Mouse (Mus musculus) liver, embryonic 12.5 days (tissue): ENCODE data around the gene Ccdc38. TPM values are rescaled to one million over a fixed set of nuclear protein-coding genes. Genes with fewer than 3 reads are reported as not detected.

ENCODE experiments used
- ATAC-seq: fragments of 200-750 bp; cut with Nextera tagmentation; 2 replicates; pipeline ENCODE4 v1.8.0; 2017; ENCODE audit warnings: moderate number of reproducible peaks, mild to moderate bottlenecking, moderate library complexity
- H3K27ac ChIP-seq: fragments of 300-500 bp; sonication (generic); 2 replicates; pipeline ENCODE4 v1.5.1; 2016; ENCODE audit warnings: mild to moderate bottlenecking
- H3K27me3 ChIP-seq: fragments of 300-500 bp; sonication (generic); replicated peaks from 2 replicates; pipeline ENCODE4 v1.6.1; 2016; ENCODE audit warnings: mild to moderate bottlenecking, moderate library complexity
- H3K36me3 ChIP-seq: fragments of 300-500 bp; sonication (generic); 2 replicates; pipeline ENCODE4 v1.6.1; 2016; ENCODE audit warnings: mild to moderate bottlenecking, moderate library complexity
- H3K4me1 ChIP-seq: fragments of 300-500 bp; sonication (generic); 2 replicates; pipeline ENCODE4 v1.6.1; 2016
- H3K4me2 ChIP-seq: fragments of 300-500 bp; sonication (generic); 2 replicates; pipeline ENCODE4 v1.6.1; 2016; ENCODE audit warnings: mild to moderate bottlenecking, moderate library complexity
- H3K4me3 ChIP-seq: fragments of 300-500 bp; sonication (generic); 2 replicates; pipeline ENCODE4 v1.5.1; 2016; ENCODE audit warnings: mild to moderate bottlenecking, moderate library complexity
- H3K9ac ChIP-seq: fragments of 300-500 bp; sonication (generic); 2 replicates; pipeline ENCODE4 v1.6.1; 2016; ENCODE audit warnings: mild to moderate bottlenecking, moderate library complexity
- H3K9me3 ChIP-seq: fragments of 300-500 bp; sonication (generic); replicated peaks from 2 replicates; pipeline ENCODE4 v1.6.1; 2016; ENCODE audit warnings: mild to moderate bottlenecking, moderate library complexity
- WGBS: fragments of 180-500 bp; shearing (Covaris S2); methylation state at CpG from one replicate; pipeline ENCODE4 v1.1.7; 2016; ENCODE audit not compliant: insufficient replicate concordance; 5-methylcytosine and 5-hydroxymethylcytosine counted together
- polyA plus RNA-seq: library from polyadenylated mRNA; unstranded; fragments of >200 nt; fragmentation: Nextera tagmentation; extraction: Ambion mirVana; gene quantifications from 2 replicates; pipeline ENCODE4 v1.2.1, GENCODE M21; 2016

The Ccdc38 gene
- 0.14 and 0.29 TPM in 2 replicates for polyA plus RNA-seq

DNA sequence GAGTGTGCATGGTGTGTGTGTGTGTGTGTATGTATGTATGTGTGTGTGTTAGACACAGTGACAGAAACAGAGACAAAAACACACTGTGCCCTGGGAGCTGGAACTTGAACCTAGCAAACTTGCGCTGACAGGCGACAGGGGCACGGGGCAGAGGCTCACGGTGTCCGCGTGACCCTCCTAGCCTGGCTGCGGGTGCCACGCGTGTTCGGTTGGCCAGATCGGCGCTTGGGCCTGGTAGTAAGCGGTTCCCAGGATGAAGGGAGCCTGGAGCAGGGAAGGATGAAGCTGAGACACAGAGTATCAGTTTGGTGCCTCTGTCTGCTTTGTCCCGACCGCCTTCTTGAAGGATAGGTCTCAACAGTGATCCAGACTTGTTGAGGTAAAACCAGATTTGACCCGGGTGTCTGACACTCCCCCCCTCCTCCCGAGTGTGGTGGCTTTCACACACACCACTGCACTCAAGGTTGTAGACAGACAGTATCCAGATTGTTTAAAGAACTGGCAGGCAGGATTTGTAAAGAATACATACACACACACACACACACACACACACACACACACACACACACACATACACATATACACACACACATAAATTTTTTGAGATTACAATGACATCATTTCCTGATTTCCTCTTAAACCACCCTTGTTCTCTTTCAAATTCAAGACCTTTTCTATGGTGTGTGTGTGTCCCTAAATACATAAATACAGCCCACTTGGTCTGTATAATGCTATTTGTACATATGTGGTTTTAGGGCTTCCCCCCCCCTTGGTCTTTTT, at the start of gene Ccdc38:
TSS of gene Ccdc38 (plus strand) at position 202 of the 780 bp plus-strand sequence.
- peak within 1 kb of the TSS; percentile 49 for H3K9ac ChIP-seq
- H3K27me3 ChIP-seq: peaks cover 32% of the 10 kb centered on the region
- H3K4me3 ChIP-seq: peak within 1 kb of the TSS; percentile 50
- no peaks in the 10 kb centered on the region for H3K9me3 ChIP-seq
- ATAC-seq: peak; percentile 17; the same call in 1 of the 2 replicates
- peaks cover 20% of the 10 kb centered on the region for H3K4me1 ChIP-seq
- H3K4me2 ChIP-seq: peak within 1 kb of the TSS; percentile 73
- 50% methylated on average over 17 of the region's 17 CpGs for WGBS
- no peaks in the 10 kb centered on the region for H3K36me3 ChIP-seq
- H3K27ac ChIP-seq: 0 out of 2 replicates have a peak within 1 kb of the TSS, but pooled peaks have one; percentile 16

- Histone ChIP-seq H3K4me3 (no peak overlapping the region), H3K27ac (no peak overlapping the region), H3K4me2 (no peak overlapping the region), H3K27me3 (no peaks in the 10 kb centered on the region), H3K9me3 (no peaks in the 10 kb centered on the region), H3K9ac (no peak overlapping the region), H3K4me1 (no peaks in the 10 kb centered on the region), H3K36me3 (no peaks in the 10 kb centered on the region)
- 51% methylated on average over 10 of the region's 10 CpGs for WGBS
- no peak for ATAC-seq
Measured at GRCm38 (mm10) chr10:93500864-93501263, 39.6 kb upstream of the Ccdc38 start.

GRCm38 (mm10) chr10:93501346-93501745, 39.1 kb upstream of the Ccdc38 start:
- Histone ChIP-seq H3K9me3 (no peaks in the 10 kb centered on the region), H3K4me1 (no peaks in the 10 kb centered on the region), H3K36me3 (no peaks in the 10 kb centered on the region), H3K27ac (no peak overlapping the region), H3K9ac (no peak overlapping the region), H3K4me2 (no peak overlapping the region), H3K4me3 (no peak overlapping the region), H3K27me3 (no peaks in the 10 kb centered on the region)
- WGBS: 65% methylated on average over 10 of the region's 10 CpGs
- ATAC-seq: no peak

DNA sequence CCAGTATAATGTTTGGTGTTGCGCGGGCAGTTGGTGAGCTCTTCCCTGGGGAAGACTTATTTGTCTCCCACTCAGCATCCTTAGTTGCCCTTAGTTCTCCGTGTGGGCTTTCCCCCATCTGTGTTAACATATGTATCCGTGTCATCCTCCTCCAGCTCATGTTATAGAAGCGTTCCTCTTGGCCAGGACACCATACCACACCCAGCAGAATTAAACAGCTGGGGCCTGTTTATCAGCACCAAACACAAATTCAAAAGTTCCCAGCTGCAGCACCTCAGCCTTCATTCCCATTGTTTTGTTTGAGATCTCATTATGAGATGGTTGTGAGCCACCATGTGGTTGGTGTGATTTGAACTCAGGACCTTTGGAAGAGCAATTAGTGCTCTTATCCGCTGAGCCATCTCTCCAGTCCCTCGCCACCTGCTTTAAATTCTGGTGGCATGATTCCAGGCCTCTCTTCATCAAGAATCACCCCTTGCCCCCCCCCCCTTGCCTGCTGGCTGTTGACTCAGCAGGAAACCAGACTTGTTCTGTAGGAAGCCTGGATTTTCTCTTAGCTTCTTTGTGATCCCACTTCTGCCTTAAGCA, 32.0 kb upstream of the Ccdc38 start:
- Histone ChIP-seq H3K4me1 (no peaks in the 10 kb centered on the region), H3K4me3 (no peak overlapping the region), H3K9me3 (no peaks in the 10 kb centered on the region), H3K27ac (no peak overlapping the region), H3K9ac (no peak overlapping the region), H3K36me3 (no peaks in the 10 kb centered on the region), H3K4me2 (no peak overlapping the region), H3K27me3 (no peaks in the 10 kb centered on the region)
- ATAC-seq: no peak
- WGBS: 74% methylated on average over 7 of the region's 7 CpGs

DNA sequence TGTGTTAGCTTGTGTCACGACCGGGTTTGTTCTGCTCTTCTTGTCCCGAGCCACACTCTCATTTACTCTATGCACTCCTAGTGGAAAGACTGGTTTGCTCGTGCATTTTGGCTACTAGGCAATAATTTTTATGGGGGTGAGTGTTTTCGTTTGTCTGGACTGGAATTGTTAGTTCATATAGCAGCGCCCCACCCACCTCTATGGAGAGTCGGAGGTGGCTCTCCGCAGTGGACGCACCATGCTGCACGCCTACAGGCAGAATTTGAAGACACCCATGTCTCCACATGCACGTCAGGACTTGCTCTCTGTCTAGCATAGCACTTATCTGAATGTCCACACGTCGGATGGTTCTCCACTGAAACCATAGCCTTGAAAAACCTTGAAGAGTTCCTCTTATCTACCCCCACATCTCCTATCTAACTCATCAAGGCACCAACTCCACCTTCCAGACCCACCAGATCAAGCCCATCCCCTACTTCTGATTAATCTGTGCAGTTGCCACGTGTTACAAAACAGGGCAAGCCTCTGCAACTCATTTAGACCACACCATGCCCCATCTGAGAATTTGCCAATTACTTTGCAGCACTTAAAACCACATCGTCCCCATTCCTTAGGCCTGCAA, 30.8 kb upstream of the Ccdc38 start:
- Histone ChIP-seq H3K4me1 (no peaks in the 10 kb centered on the region), H3K9me3 (no peaks in the 10 kb centered on the region), H3K27me3 (no peaks in the 10 kb centered on the region), H3K27ac (no peak overlapping the region), H3K4me3 (no peak overlapping the region), H3K36me3 (no peaks in the 10 kb centered on the region), H3K9ac (no peak overlapping the region), H3K4me2 (no peak overlapping the region)
- ATAC-seq: no peak
- 73% methylated on average over 15 of the region's 15 CpGs for WGBS

DNA sequence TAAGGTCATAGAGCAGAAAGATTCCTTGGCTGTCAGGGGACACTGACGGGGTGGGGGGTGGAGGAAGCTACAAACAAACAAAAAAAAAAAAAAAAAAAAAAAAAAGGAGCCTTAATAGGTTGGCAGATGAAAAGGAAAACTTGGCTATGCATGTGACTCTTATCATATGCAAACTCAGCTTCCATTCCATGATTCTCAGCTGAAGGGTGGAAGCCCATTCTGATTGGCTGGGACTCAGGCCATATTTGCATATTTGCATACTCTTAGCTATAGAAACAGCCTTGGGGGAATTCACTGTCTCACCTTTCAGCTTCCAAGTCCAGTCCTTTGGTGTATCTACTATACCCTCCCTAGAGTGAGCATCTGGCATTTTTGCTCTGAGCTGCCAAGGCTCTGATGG, 25.0 kb upstream of the Ccdc38 start:
- Histone ChIP-seq H3K27ac (no peak overlapping the region), H3K36me3 (no peaks in the 10 kb centered on the region), H3K4me1 (no peaks in the 10 kb centered on the region), H3K27me3 (no peaks in the 10 kb centered on the region), H3K4me2 (no peak overlapping the region), H3K4me3 (no peak overlapping the region), H3K9me3 (no peaks in the 10 kb centered on the region), H3K9ac (no peak overlapping the region)
- no peak for ATAC-seq
- WGBS: 16% methylated on average over 1 of the region's 1 CpGs

DNA sequence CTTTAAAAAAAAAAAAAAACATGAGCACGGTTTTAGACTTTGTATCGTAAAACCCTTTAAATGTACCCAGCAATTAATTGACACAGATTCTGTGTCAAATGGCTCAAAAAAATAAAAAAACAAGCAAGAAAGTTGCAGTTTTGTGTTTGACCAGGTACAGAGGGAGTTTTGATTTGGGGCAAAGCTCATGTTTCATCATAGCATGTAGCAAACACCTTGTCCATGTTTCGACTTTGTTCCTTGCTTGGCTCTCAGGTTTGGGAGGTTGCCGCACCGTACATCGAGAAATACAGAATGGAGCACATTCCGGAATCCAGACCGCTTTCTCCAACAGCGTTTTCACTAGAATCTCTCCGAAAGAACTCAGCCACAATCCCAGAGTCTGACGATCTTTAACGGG, 24.5 kb upstream of the Ccdc38 start:
- Histone ChIP-seq H3K4me3 (no peak overlapping the region), H3K27me3 (no peaks in the 10 kb centered on the region), H3K9ac (no peak overlapping the region), H3K27ac (0 out of 2 replicates have a peak overlapping the region, but pooled peaks have one; percentile 45), H3K4me1 (no peaks in the 10 kb centered on the region), H3K9me3 (no peaks in the 10 kb centered on the region), H3K4me2 (no peak overlapping the region), H3K36me3 (no peaks in the 10 kb centered on the region)
- WGBS: 70% methylated on average over 12 of the region's 12 CpGs
- no peak for ATAC-seq

DNA sequence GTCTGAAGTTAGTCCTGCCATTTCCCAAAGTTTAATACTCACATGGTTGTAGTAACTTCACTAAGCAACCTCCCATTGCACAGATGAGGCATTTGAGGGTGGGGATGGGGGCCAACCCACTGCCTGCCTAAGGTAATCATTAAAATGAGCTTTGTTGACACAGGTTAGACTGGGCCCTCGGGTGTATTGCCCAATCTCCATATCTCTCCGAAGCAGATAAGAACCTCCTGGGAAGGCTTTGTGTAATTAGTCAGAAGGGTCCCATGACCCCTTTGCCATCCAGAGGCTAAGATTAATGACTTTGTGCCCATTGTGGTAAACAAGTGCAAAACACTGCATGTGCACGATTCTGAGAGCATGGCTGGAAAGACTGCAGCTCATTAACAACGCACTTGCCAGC, 22.7 kb upstream of the Ccdc38 start:
- ATAC-seq: peak; percentile 76
- H3K4me2 ChIP-seq: no peak overlapping the region
- no peaks in the 10 kb centered on the region for H3K36me3 ChIP-seq
- no peak overlapping the region for H3K27ac ChIP-seq
- no peaks in the 10 kb centered on the region for H3K9me3 ChIP-seq
- no peaks in the 10 kb centered on the region; the same call in 1 of the 2 replicates for H3K27me3 ChIP-seq
- 40% methylated on average over 4 of the region's 4 CpGs for WGBS
- no peaks in the 10 kb centered on the region for H3K4me1 ChIP-seq
- no peak overlapping the region for H3K9ac ChIP-seq
- H3K4me3 ChIP-seq: no peak overlapping the region

- Histone ChIP-seq H3K4me1 (no peaks in the 10 kb centered on the region), H3K9me3 (no peaks in the 10 kb centered on the region), H3K36me3 (no peaks in the 10 kb centered on the region), H3K27me3 (no peaks in the 10 kb centered on the region; the same call in 1 of the 2 replicates), H3K4me3 (no peak overlapping the region), H3K4me2 (no peak overlapping the region), H3K27ac (no peak overlapping the region), H3K9ac (no peak overlapping the region)
- 62% methylated on average over 4 of the region's 4 CpGs for whole genome bisulfite sequencing
- ATAC-seq: peak; percentile 22; the same call in 1 of the 2 replicates
Measured at GRCm38 (mm10) chr10:93518186-93518585, 22.2 kb upstream of the Ccdc38 start.

GRCm38 (mm10) chr10:93518620-93519019, 21.8 kb upstream of the Ccdc38 start:
- H3K27ac ChIP-seq: no peak overlapping the region
- H3K36me3 ChIP-seq: no peaks in the 10 kb centered on the region
- H3K4me3 ChIP-seq: no peak overlapping the region
- WGBS: 61% methylated on average over 2 of the region's 2 CpGs
- H3K9ac ChIP-seq: no peak overlapping the region
- no peak; the same call in 1 of the 2 replicates for ATAC-seq
- H3K9me3 ChIP-seq: no peaks in the 10 kb centered on the region
- H3K4me2 ChIP-seq: no peak overlapping the region
- H3K4me1 ChIP-seq: no peaks in the 10 kb centered on the region
- H3K27me3 ChIP-seq: no peaks in the 10 kb centered on the region; the same call in 1 of the 2 replicates

GRCm38 (mm10) chr10:93519159-93519558, 21.3 kb upstream of the Ccdc38 start:
- WGBS: 76% methylated on average over 8 of the region's 8 CpGs
- H3K4me1 ChIP-seq: no peaks in the 10 kb centered on the region
- H3K9me3 ChIP-seq: no peaks in the 10 kb centered on the region
- no peak overlapping the region for H3K9ac ChIP-seq
- H3K27ac ChIP-seq: no peak overlapping the region
- no peak for ATAC-seq
- no peaks in the 10 kb centered on the region; the same call in 1 of the 2 replicates for H3K27me3 ChIP-seq
- H3K4me3 ChIP-seq: no peak overlapping the region
- H3K36me3 ChIP-seq: no peaks in the 10 kb centered on the region
- H3K4me2 ChIP-seq: no peak overlapping the region

- H3K36me3 ChIP-seq: no peaks in the 10 kb centered on the region
- no peaks in the 10 kb centered on the region for H3K9me3 ChIP-seq
- no peak overlapping the region for H3K4me3 ChIP-seq
- no peak overlapping the region for H3K27ac ChIP-seq
- no peaks in the 10 kb centered on the region for H3K4me1 ChIP-seq
- 65% methylated on average over 5 of the region's 5 CpGs for whole genome bisulfite sequencing
- no peak overlapping the region for H3K4me2 ChIP-seq
- no peak overlapping the region for H3K9ac ChIP-seq
- no peak for ATAC-seq
- no peaks in the 10 kb centered on the region; the same call in 1 of the 2 replicates for H3K27me3 ChIP-seq
Measured at GRCm38 (mm10) chr10:93519756-93520155, 20.7 kb upstream of the Ccdc38 start.
